Mouse (Mus musculus) lung, adult 2 months (tissue): ENCODE results near the gene Rbms3.

Experiments
- CTCF ChIP-seq: fragments of 200-500 bp; IDR thresholded peaks from 2 replicates; pipeline ENCODE4 v1.5.1; 2011; ENCODE audit warnings: mild to moderate bottlenecking, low read length, control low read depth; ENCODE audit not compliant: insufficient read depth
- POLR2A ChIP-seq: fragments of 200-500 bp; IDR thresholded peaks from 2 replicates; pipeline ENCODE4 v1.6.1; 2011; ENCODE audit warnings: low read depth, mild to moderate bottlenecking, control low read depth, low read length, borderline replicate concordance; ENCODE audit errors: extremely low read depth

DNA sequence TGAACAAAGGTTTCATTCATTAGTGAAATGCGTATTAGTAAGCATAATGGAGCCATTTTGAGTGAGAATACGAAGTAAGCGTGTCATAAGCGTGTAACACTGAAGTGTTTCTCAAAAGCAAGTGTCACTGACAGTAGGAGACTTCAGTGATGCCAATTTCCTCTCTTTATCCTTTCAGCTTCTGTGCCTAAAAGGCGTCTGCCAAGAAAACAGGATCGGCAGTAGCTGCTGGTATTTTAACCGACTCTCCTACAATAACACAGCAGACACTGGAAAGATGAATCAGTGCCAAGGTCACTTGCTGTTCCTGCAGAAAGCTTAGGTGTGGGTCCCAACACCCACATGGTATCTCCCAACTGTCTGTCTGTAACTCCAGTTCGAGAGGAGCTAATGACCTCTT is 985.1 kb downstream of the Rbms3 start:
- TF ChIP-seq POLR2A, result no peak
- TF ChIP-seq CTCF, result no peak
